Mouse (Mus musculus): Measurements from ENCODE around the gene 4930444G20Rik. TPM values are rescaled to one million over a fixed set of nuclear protein-coding genes. Genes with fewer than 3 reads are reported as not detected.

4930444G20Rik gene
- total and polyA plus RNA-seq, 3 experiments: not detected

DNA sequence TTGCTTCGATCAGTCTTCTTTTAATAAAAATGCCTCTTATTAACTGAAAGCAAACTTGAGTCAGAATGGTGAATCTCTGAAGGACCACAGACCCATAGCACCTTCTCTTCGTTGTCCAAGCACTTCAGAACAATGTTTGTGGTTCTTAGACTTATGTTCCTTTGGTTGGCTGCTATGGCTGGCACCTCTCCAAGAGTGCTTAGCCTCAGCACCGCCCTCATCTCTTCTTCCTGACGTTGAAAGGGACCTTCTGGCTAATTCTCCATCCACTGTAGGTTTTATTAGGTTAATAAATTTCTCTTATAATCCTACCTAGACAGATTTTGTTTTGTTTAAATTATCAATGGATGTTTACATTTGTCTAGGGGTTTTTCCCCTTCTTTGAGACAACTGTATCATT, 2.7 kb upstream of the 4930444G20Rik start:
- peak; percentile 47 for DNase-seq (ENCODE audit: low read depth, low spot score)
- Histone ChIP-seq H3K9me3 (replicated peaks; ENCODE audit: insufficient read depth, low read length) (no peaks in the 10 kb centered on the region), H3K27ac (ENCODE audit: control insufficient read depth, low read depth, low read length) (no peak overlapping the region), H3K4me1 (ENCODE audit: control insufficient read depth in 1 of 2, insufficient read depth in 2 of 2, low read length in 2 of 2) (no peaks in the 10 kb centered on the region), H3K79me2 (ENCODE audit: control insufficient read depth, insufficient read depth, low read length, poor library complexity) (no peaks in the 10 kb centered on the region), H3K27me3 (ENCODE audit: control insufficient read depth in 1 of 2, insufficient read depth in 2 of 2, low read length in 2 of 2) (no peaks in the 10 kb centered on the region), H3K36me3 (ENCODE audit: control insufficient read depth in 1 of 2, insufficient read depth in 2 of 2, low read length in 2 of 2) (no peaks in the 10 kb centered on the region; a peak in 1 of 4 replicates), H3K4me3 (ENCODE audit: control insufficient read depth in 1 of 2, insufficient read depth in 1 of 2, low read depth in 2 of 2, low read length in 2 of 2) (no peak overlapping the region), H3K9ac (ENCODE audit: control insufficient read depth, low read depth, low read length, poor library complexity, severe bottlenecking) (no peak overlapping the region)
- TF ChIP-seq CHD2 (IDR thresholded peaks at IDR 0.05; ENCODE audit: low read length) (no peak), POLR2AphosphoS5 (IDR thresholded peaks at IDR 0.05; ENCODE audit: borderline replicate concordance, low read depth, low read length) (no peak), CTCF (IDR thresholded peaks at IDR 0.05 in 2 of 3, conservative IDR thresholded peaks at IDR 0.05 in 1 of 3; ENCODE audit: control insufficient read depth in 1 of 3, insufficient read depth in 1 of 3, low read depth in 2 of 3, low read length in 3 of 3, poor library complexity in 1 of 3, severe bottlenecking in 1 of 3) (no peak), SIN3A (IDR thresholded peaks at IDR 0.05; ENCODE audit: low read length) (no peak), NRF1 (IDR thresholded peaks at IDR 0.05; ENCODE audit: insufficient read depth, low read depth, low read length, poor library complexity, severe bottlenecking) (no peak)

DNA sequence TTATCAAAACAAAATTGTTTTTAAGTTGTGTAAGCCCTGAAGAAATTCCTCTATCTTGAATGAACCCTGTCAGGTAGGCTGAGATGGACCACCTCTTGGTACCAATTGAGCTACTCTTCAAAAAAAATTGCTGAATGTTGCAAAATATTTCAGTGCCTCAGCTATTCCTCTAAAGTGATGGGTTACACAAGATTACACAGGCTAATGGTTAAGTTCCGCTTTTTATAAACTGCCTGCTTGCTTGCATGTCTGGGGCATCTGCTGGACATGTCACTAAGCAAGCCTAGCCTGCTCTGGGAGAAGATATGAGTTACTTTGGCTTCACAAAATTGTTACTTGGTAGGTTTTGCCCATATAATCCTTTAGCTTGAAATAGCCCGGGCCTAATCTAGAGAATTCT, 2.3 kb upstream of the 4930444G20Rik start:
- Histone ChIP-seq H3K27ac (ENCODE audit: control insufficient read depth, low read depth, low read length) (no peak overlapping the region), H3K4me3 (ENCODE audit: control insufficient read depth in 1 of 2, insufficient read depth in 1 of 2, low read depth in 2 of 2, low read length in 2 of 2) (no peak overlapping the region), H3K36me3 (ENCODE audit: control insufficient read depth in 1 of 2, insufficient read depth in 2 of 2, low read length in 2 of 2) (no peaks in the 10 kb centered on the region; a peak in 1 of 4 replicates), H3K9me3 (replicated peaks; ENCODE audit: insufficient read depth, low read length) (no peaks in the 10 kb centered on the region), H3K27me3 (ENCODE audit: control insufficient read depth in 1 of 2, insufficient read depth in 2 of 2, low read length in 2 of 2) (no peaks in the 10 kb centered on the region; a peak in 1 of 4 replicates), H3K4me1 (ENCODE audit: control insufficient read depth in 1 of 2, insufficient read depth in 2 of 2, low read length in 2 of 2) (no peaks in the 10 kb centered on the region), H3K9ac (ENCODE audit: control insufficient read depth, low read depth, low read length, poor library complexity, severe bottlenecking) (no peak overlapping the region), H3K79me2 (ENCODE audit: control insufficient read depth, insufficient read depth, low read length, poor library complexity) (no peaks in the 10 kb centered on the region)
- peak; percentile 56 for DNase-seq (ENCODE audit: low read depth, low spot score)
- TF ChIP-seq RCOR1 (IDR thresholded peaks at IDR 0.05; ENCODE audit: low read depth, low read length) (no peak), ZKSCAN1 (IDR thresholded peaks at IDR 0.05; ENCODE audit: low read depth, low read length) (no peak), TCF12 (IDR thresholded peaks at IDR 0.05; ENCODE audit: low read depth, low read length) (no peak), TAL1 (IDR thresholded peaks at IDR 0.05; ENCODE audit: low read length) (no peak), MAX (IDR thresholded peaks at IDR 0.05; ENCODE audit: low read length) (no peak), MAFK (IDR thresholded peaks at IDR 0.05; ENCODE audit: borderline replicate concordance, low read depth, low read length) (peak; percentile 71), TBP (IDR thresholded peaks at IDR 0.05; ENCODE audit: low read depth, low read length) (no peak)

DNA sequence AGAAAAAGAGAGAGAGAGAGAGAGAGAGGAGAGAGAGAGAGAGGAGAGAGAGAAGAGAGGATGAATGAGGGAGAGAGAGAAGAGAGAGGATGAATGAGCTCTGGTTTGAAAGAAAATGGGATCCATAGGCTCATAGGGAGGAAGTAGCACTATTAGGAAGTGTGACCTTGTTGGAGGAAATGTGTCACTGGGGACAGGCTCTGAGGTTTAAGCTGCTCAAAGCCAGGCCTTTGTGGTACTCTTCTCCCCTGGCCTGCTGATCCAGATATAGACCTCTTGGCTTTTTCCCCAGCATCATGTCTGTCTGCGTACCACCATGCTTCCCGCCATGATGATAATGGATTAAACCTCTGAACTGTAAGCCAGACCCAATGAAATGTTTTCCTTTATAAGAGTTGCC, 8.5 kb downstream of the 4930444G20Rik start:
- Histone ChIP-seq H3K36me3 (ENCODE audit: control insufficient read depth in 1 of 2, insufficient read depth in 2 of 2, low read length in 2 of 2) (no peaks in the 10 kb centered on the region), H3K9me3 (replicated peaks; ENCODE audit: insufficient read depth, low read length) (no peaks in the 10 kb centered on the region), H3K27me3 (ENCODE audit: control insufficient read depth in 1 of 2, insufficient read depth in 2 of 2, low read length in 2 of 2) (no peaks in the 10 kb centered on the region), H3K27ac (ENCODE audit: control insufficient read depth, low read depth, low read length) (no peak overlapping the region), H3K9ac (ENCODE audit: control insufficient read depth, low read depth, low read length, poor library complexity, severe bottlenecking) (no peak overlapping the region), H3K79me2 (ENCODE audit: control insufficient read depth, insufficient read depth, low read length, poor library complexity) (no peaks in the 10 kb centered on the region), H3K4me1 (ENCODE audit: control insufficient read depth in 1 of 2, insufficient read depth in 2 of 2, low read length in 2 of 2) (no peaks in the 10 kb centered on the region), H3K4me3 (ENCODE audit: control insufficient read depth in 1 of 2, insufficient read depth in 1 of 2, low read depth in 2 of 2, low read length in 2 of 2) (no peak overlapping the region)
- no peak for DNase-seq (ENCODE audit: low read depth, low spot score)
- TF ChIP-seq CHD2 (IDR thresholded peaks at IDR 0.05; ENCODE audit: low read length) (no peak), NELFE (IDR thresholded peaks at IDR 0.05; ENCODE audit: low read depth, low read length) (no peak), KAT2A (conservative IDR thresholded peaks at IDR 0.05; ENCODE audit: low read depth, low read length) (no peak), ZMIZ1 (IDR thresholded peaks at IDR 0.05; ENCODE audit: low read depth, low read length) (no peak), MAX (IDR thresholded peaks at IDR 0.05; ENCODE audit: low read length) (no peak), MAFK (IDR thresholded peaks at IDR 0.05; ENCODE audit: borderline replicate concordance, low read depth, low read length) (no peak), MYC (IDR thresholded peaks at IDR 0.05; ENCODE audit: low read depth, low read length) (no peak), ZKSCAN1 (IDR thresholded peaks at IDR 0.05; ENCODE audit: low read depth, low read length) (no peak), MXI1 (IDR thresholded peaks at IDR 0.05; ENCODE audit: low read depth, low read length) (no peak), ZC3H11A (IDR thresholded peaks at IDR 0.05; ENCODE audit: low read depth, low read length) (no peak), JUND (IDR thresholded peaks at IDR 0.05; ENCODE audit: low read depth, low read length) (no peak), POLR2AphosphoS5 (IDR thresholded peaks at IDR 0.05; ENCODE audit: borderline replicate concordance, low read depth, low read length) (no peak), MYB (IDR thresholded peaks at IDR 0.05; ENCODE audit: low read depth, low read length) (no peak), MAZ (IDR thresholded peaks at IDR 0.05; ENCODE audit: low read depth, low read length) (no peak), EP300 (IDR thresholded peaks at IDR 0.05; ENCODE audit: low read depth in 1 of 2, low read length in 2 of 2) (no peak)

All from MEL (cell line).